Mouse (Mus musculus) neural tube, embryonic 10.5 days (tissue): Measurements from ENCODE around the gene Gpr25.
A peak's percentile ranks its signal among the peaks of the same experiment; 100 is the strongest.

ENCODE experiments used
- DNase-seq: peaks from one replicate; pipeline ENCODE4 v3.0.0-alpha.2; 2017; ENCODE audit warnings: low spot score; ENCODE audit errors: extremely low spot score

The Gpr25 gene

GRCm38 (mm10) chr1:136260635-136261238 is at the start of gene Gpr25:
TSS of gene Gpr25 (minus strand) at chr1:136260873.
- no peak for DNase-seq

- DNase-seq: no peak
Measured at GRCm38 (mm10) chr1:136309193-136309592, 48.5 kb upstream of the Gpr25 start.

- DNase-seq: no peak
Measured at GRCm38 (mm10) chr1:136306424-136306823, 45.8 kb upstream of the Gpr25 start.

- no peak for DNase-seq
Measured at GRCm38 (mm10) chr1:136293961-136294360, 33.3 kb upstream of the Gpr25 start.

- DNase-seq: no peak
Measured at GRCm38 (mm10) chr1:136289803-136290202, 29.1 kb upstream of the Gpr25 start.

GRCm38 (mm10) chr1:136277366-136277765 is 16.7 kb upstream of the Gpr25 start:
- no peak for DNase-seq

GRCm38 (mm10) chr1:136268224-136268623 is 7.6 kb upstream of the Gpr25 start:
- no peak for DNase-seq

GRCm38 (mm10) chr1:136266127-136266526 is 5.5 kb upstream of the Gpr25 start:
- DNase-seq: no peak

- no peak for DNase-seq
Measured at GRCm38 (mm10) chr1:136263355-136263754, 2.7 kb upstream of the Gpr25 start.

- DNase-seq: peak; percentile 65
Measured at GRCm38 (mm10) chr1:136259893-136260634, 609 bp downstream of the Gpr25 start.

GRCm38 (mm10) chr1:136259543-136259892 is 1.2 kb downstream of the Gpr25 start:
- no peak for DNase-seq

- no peak for DNase-seq
Measured at GRCm38 (mm10) chr1:136258495-136258894, 2.2 kb downstream of the Gpr25 start.

- no peak for DNase-seq
Measured at GRCm38 (mm10) chr1:136255657-136256056, 5.0 kb downstream of the Gpr25 start.

- DNase-seq: no peak
Measured at GRCm38 (mm10) chr1:136255174-136255573, 5.5 kb downstream of the Gpr25 start.

- DNase-seq: no peak
Measured at GRCm38 (mm10) chr1:136254503-136255065, 6.1 kb downstream of the Gpr25 start.

GRCm38 (mm10) chr1:136253472-136253871 is 7.2 kb downstream of the Gpr25 start:
- no peak for DNase-seq

GRCm38 (mm10) chr1:136249662-136250061 is 11.0 kb downstream of the Gpr25 start:
- no peak for DNase-seq

GRCm38 (mm10) chr1:136247393-136247792 is 13.3 kb downstream of the Gpr25 start:
- no peak for DNase-seq

GRCm38 (mm10) chr1:136244469-136244868 is 16.2 kb downstream of the Gpr25 start:
- DNase-seq: no peak

- DNase-seq: no peak
Measured at GRCm38 (mm10) chr1:136241801-136242200, 18.9 kb downstream of the Gpr25 start.

- no peak for DNase-seq
Measured at GRCm38 (mm10) chr1:136238495-136238894, 22.2 kb downstream of the Gpr25 start.

- no peak for DNase-seq
Measured at GRCm38 (mm10) chr1:136234595-136235092, 26.0 kb downstream of the Gpr25 start.
